Mouse (Mus musculus): ENCODE measurements around the gene Pdzd3. TPM values are rescaled to one million over a fixed set of nuclear protein-coding genes. Genes with fewer than 3 reads are reported as not detected.

The Pdzd3 gene
- polyA plus RNA-seq (2015; fragmentation: Illumina TruSeq; extraction: RNeasy Lipid Tissue Mini Kit (QIAGEN cat#74804); ENCODE audit: insufficient read depth, low replicate concordance), result 0.10 TPM

DNA sequence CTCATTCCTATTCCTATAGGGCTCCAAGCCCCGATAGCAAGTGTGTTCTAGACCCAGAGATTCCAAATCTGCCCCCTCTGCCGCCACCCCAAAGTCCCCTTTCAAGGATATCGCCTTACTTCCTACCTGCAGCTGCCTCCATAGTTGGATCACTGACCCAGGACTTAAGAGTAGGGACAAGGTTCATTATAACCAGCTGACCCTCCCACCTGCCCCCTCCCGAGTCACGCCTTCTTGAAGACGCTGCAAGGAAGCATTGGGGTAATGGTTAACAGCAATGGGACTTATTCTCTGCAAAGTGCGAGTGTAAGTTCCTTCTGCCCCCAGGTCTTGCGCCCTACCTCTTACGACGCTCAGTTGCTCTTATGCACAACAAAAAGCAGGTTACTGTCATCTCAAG lies at the start of gene Pdzd3:
Gene Pdzd3, minus strand, starts transcription at position 158 of the 400 bp plus-strand sequence.

GRCm38 (mm10) chr9:44288076-44288958 lies 37.0 kb upstream of the Pdzd3 start, which contains the start of gene Abcg4:
Gene Abcg4 (minus strand): TSS chr9:44288615.

DNA sequence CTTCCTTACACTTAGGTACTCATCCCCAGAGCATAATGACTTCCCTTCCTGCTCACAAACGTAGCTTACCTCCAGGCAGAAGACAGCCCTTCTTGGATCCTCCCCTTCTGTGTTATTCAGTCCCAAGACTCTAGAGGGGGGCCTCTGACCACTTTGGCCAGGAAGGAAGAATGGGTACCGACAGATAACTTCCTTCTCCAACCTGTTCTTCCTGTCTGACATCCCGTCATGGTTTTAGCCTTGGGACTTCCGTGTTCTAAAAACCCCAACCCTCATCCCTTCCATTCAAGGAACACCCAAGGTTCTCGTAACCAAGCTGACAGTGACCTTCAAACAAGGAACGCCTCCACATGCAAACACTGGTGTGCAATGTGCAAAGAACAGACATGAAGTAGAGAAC lies 17.2 kb upstream of the Pdzd3 start, which contains the start of gene Nlrx1:
Gene Nlrx1, minus strand, starts transcription at position 168 of the 400 bp plus-strand sequence.

DNA sequence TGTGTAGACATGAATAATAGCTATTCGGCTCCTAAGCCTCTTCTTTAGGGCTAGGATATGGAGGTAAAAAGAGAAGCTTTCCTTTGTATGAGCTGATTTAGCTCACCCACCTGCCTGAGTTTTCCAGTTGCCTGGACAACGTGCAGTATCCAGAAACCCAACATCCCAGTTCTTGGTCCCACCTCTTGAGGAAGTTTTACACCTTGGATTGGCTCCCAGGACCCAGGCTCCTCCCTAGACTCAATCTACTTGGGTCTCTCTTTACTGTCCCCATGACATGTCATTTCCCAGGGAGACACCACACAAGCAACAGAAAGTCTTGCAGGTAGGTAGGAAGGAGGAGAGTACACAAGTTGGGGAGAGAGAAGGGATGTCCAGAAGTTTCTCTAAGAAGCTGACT lies 10.9 kb downstream of the Pdzd3 start, which contains the start of gene Ccdc153:
Gene Ccdc153, plus strand, starts transcription at position 278 of the 400 bp plus-strand sequence.

DNA sequence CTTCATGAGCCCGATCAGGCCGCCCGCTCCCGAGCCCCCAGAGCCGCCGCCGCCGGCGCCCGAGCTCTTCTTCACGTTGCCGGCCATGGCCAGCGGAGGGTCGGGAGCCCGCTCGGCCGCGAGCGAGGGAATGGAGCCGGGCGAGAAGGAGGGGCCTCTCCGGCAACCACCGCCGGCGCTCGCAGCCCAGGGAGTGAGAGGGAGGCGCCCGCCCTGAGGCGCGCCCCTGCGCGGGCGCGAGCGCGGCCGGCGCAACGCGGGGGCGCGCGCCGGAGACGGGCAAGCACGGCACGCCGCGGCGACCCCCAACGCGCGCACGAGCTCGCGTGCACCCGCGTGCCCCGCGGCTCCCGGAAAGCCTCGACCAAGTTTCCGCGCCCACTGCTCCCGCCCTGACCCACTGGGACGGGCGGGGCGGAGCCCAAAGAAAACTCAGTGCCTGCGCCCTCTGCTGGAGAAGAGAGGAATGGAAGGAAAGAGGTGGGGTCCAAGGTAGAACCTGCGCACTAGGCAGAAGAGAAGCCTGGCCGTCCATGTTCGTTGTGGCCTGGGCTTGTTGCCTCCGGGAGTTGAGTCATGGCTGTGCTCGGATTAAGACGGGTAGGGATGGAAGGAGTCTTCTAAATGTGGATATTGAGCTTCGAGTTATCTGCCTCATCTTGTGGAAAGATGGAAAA lies 17.3 kb downstream of the Pdzd3 start, which contains the start of gene Cbl:
Gene Cbl, minus strand, starts transcription at position 248 of the 677 bp plus-strand sequence.

Other genes starting within 250 kb of the Pdzd3 start
- gene Thy1, start 208.1 kb downstream of the Pdzd3 start, polyA plus RNA-seq (2015; fragmentation: Illumina TruSeq; extraction: RNeasy Lipid Tissue Mini Kit (QIAGEN cat#74804); ENCODE audit: insufficient read depth, low replicate concordance), result 130 TPM
- gene Usp2, start 184.4 kb downstream of the Pdzd3 start, polyA plus RNA-seq (2015; fragmentation: Illumina TruSeq; extraction: RNeasy Lipid Tissue Mini Kit (QIAGEN cat#74804); ENCODE audit: insufficient read depth, low replicate concordance), result 0.69 TPM
- gene Mfrp, start 149.7 kb downstream of the Pdzd3 start, polyA plus RNA-seq (2015; fragmentation: Illumina TruSeq; extraction: RNeasy Lipid Tissue Mini Kit (QIAGEN cat#74804); ENCODE audit: insufficient read depth, low replicate concordance), result not detected
- 1.6 TPM for gene C1qtnf5, start 144.2 kb downstream of the Pdzd3 start, polyA plus RNA-seq (2015; fragmentation: Illumina TruSeq; extraction: RNeasy Lipid Tissue Mini Kit (QIAGEN cat#74804); ENCODE audit: insufficient read depth, low replicate concordance)
- not detected for gene Gm49380, start 138.0 kb downstream of the Pdzd3 start, polyA plus RNA-seq (2015; fragmentation: Illumina TruSeq; extraction: RNeasy Lipid Tissue Mini Kit (QIAGEN cat#74804); ENCODE audit: insufficient read depth, low replicate concordance)
- gene Rnf26, start 138.0 kb downstream of the Pdzd3 start, polyA plus RNA-seq (2015; fragmentation: Illumina TruSeq; extraction: RNeasy Lipid Tissue Mini Kit (QIAGEN cat#74804); ENCODE audit: insufficient read depth, low replicate concordance), result 10.6 TPM
- gene Mcam, start 117.0 kb downstream of the Pdzd3 start, polyA plus RNA-seq (2015; fragmentation: Illumina TruSeq; extraction: RNeasy Lipid Tissue Mini Kit (QIAGEN cat#74804); ENCODE audit: insufficient read depth, low replicate concordance), result 15.1 TPM
- gene Cbl, start 17.4 kb downstream of the Pdzd3 start, polyA plus RNA-seq (2015; fragmentation: Illumina TruSeq; extraction: RNeasy Lipid Tissue Mini Kit (QIAGEN cat#74804); ENCODE audit: insufficient read depth, low replicate concordance), result 112 TPM
- gene Ccdc153, start 10.8 kb downstream of the Pdzd3 start, polyA plus RNA-seq (2015; fragmentation: Illumina TruSeq; extraction: RNeasy Lipid Tissue Mini Kit (QIAGEN cat#74804); ENCODE audit: insufficient read depth, low replicate concordance), result not detected
- 2.2 TPM for gene Nlrx1, start 17.1 kb upstream of the Pdzd3 start, polyA plus RNA-seq (2015; fragmentation: Illumina TruSeq; extraction: RNeasy Lipid Tissue Mini Kit (QIAGEN cat#74804); ENCODE audit: insufficient read depth, low replicate concordance)
- 1.8 TPM for gene Abcg4, start 37.1 kb upstream of the Pdzd3 start, polyA plus RNA-seq (2015; fragmentation: Illumina TruSeq; extraction: RNeasy Lipid Tissue Mini Kit (QIAGEN cat#74804); ENCODE audit: insufficient read depth, low replicate concordance)
- gene Hinfp, start 54.2 kb upstream of the Pdzd3 start, polyA plus RNA-seq (2015; fragmentation: Illumina TruSeq; extraction: RNeasy Lipid Tissue Mini Kit (QIAGEN cat#74804); ENCODE audit: insufficient read depth, low replicate concordance), result 40.4 TPM
- gene C2cd2l, start 68.8 kb upstream of the Pdzd3 start, polyA plus RNA-seq (2015; fragmentation: Illumina TruSeq; extraction: RNeasy Lipid Tissue Mini Kit (QIAGEN cat#74804); ENCODE audit: insufficient read depth, low replicate concordance), result 5.9 TPM
- 16.7 TPM for gene Dpagt1, start 74.5 kb upstream of the Pdzd3 start, polyA plus RNA-seq (2015; fragmentation: Illumina TruSeq; extraction: RNeasy Lipid Tissue Mini Kit (QIAGEN cat#74804); ENCODE audit: insufficient read depth, low replicate concordance)
- gene H2afx, start 83.2 kb upstream of the Pdzd3 start, polyA plus RNA-seq (2015; fragmentation: Illumina TruSeq; extraction: RNeasy Lipid Tissue Mini Kit (QIAGEN cat#74804); ENCODE audit: insufficient read depth, low replicate concordance), result 18.5 TPM
- 79.9 TPM for gene Hmbs, start 92.8 kb upstream of the Pdzd3 start, polyA plus RNA-seq (2015; fragmentation: Illumina TruSeq; extraction: RNeasy Lipid Tissue Mini Kit (QIAGEN cat#74804); ENCODE audit: insufficient read depth, low replicate concordance)
- gene Vps11, start 110.2 kb upstream of the Pdzd3 start, polyA plus RNA-seq (2015; fragmentation: Illumina TruSeq; extraction: RNeasy Lipid Tissue Mini Kit (QIAGEN cat#74804); ENCODE audit: insufficient read depth, low replicate concordance), result 50.6 TPM
- gene Hyou1, start 128.0 kb upstream of the Pdzd3 start, polyA plus RNA-seq (2015; fragmentation: Illumina TruSeq; extraction: RNeasy Lipid Tissue Mini Kit (QIAGEN cat#74804); ENCODE audit: insufficient read depth, low replicate concordance), result 55.2 TPM
- 15.4 TPM for gene Slc37a4, start 145.4 kb upstream of the Pdzd3 start, polyA plus RNA-seq (2015; fragmentation: Illumina TruSeq; extraction: RNeasy Lipid Tissue Mini Kit (QIAGEN cat#74804); ENCODE audit: insufficient read depth, low replicate concordance)
- gene Rps25, start 155.7 kb upstream of the Pdzd3 start, polyA plus RNA-seq (2015; fragmentation: Illumina TruSeq; extraction: RNeasy Lipid Tissue Mini Kit (QIAGEN cat#74804); ENCODE audit: insufficient read depth, low replicate concordance), result 4,145 TPM
- gene Trappc4, start 156.1 kb upstream of the Pdzd3 start, polyA plus RNA-seq (2015; fragmentation: Illumina TruSeq; extraction: RNeasy Lipid Tissue Mini Kit (QIAGEN cat#74804); ENCODE audit: insufficient read depth, low replicate concordance), result 70.1 TPM
- 54.6 TPM for gene Ccdc84, start 167.1 kb upstream of the Pdzd3 start, polyA plus RNA-seq (2015; fragmentation: Illumina TruSeq; extraction: RNeasy Lipid Tissue Mini Kit (QIAGEN cat#74804); ENCODE audit: insufficient read depth, low replicate concordance)
- 0.65 TPM for gene Foxr1, start 189.7 kb upstream of the Pdzd3 start, polyA plus RNA-seq (2015; fragmentation: Illumina TruSeq; extraction: RNeasy Lipid Tissue Mini Kit (QIAGEN cat#74804); ENCODE audit: insufficient read depth, low replicate concordance)
- not detected for gene Upk2, start 203.5 kb upstream of the Pdzd3 start, polyA plus RNA-seq (2015; fragmentation: Illumina TruSeq; extraction: RNeasy Lipid Tissue Mini Kit (QIAGEN cat#74804); ENCODE audit: insufficient read depth, low replicate concordance)
- 6.5 TPM for gene Bcl9l, start 231.4 kb upstream of the Pdzd3 start, polyA plus RNA-seq (2015; fragmentation: Illumina TruSeq; extraction: RNeasy Lipid Tissue Mini Kit (QIAGEN cat#74804); ENCODE audit: insufficient read depth, low replicate concordance)

All from spleen, adult 10 weeks (tissue).